Mouse (Mus musculus): ENCODE measurements around the gene 1700015F17Rik. TPM values are rescaled to one million over a fixed set of nuclear protein-coding genes. Genes with fewer than 3 reads are reported as not detected.
A peak's percentile ranks its signal among the peaks of the same experiment; 100 is the strongest.

Gene 1700015F17Rik
- polyA plus RNA-seq, 1 experiment, result not detected

DNA sequence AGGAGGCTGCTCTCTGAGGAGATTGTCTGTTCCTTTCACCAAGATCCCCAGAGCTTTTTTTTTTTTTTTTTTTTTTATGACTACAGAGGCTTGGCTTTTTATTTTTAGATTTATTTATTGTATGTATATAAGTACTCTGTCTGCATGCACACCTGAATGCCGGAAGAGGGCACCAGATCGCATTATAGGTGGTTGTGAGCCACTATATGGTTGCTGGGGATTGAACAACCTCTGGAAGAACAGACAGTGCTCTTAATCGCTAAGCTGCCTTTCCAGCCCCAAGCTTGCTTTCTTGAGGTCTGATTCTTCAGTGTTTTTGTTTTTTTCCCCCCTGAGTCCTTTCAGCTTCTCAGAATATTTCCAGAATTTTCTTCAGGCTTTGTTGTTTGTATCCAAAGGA lies 7.1 kb upstream of the 1700015F17Rik start:
- no peak overlapping the region for H3K4me3 ChIP-seq
- H3ac ChIP-seq (ENCODE audit: control insufficient read depth, insufficient read length), result no peak overlapping the region
- no peaks in the 10 kb centered on the region for H3K79me2 ChIP-seq (ENCODE audit: control insufficient read depth, insufficient read depth)
- no peaks in the 10 kb centered on the region for H3K36me3 ChIP-seq (ENCODE audit: control insufficient read depth, insufficient read depth)
- no peak for TF ChIP-seq SRF (IDR thresholded peaks at IDR 0.05; ENCODE audit: control insufficient read depth, insufficient read length, low read depth)
- no peak for TF ChIP-seq REST (IDR thresholded peaks at IDR 0.05; ENCODE audit: insufficient read depth, insufficient read length)
- TF ChIP-seq POLR2A (IDR thresholded peaks at IDR 0.05; ENCODE audit: insufficient read length, low read depth), result no peak
- TF ChIP-seq TCF3 (IDR thresholded peaks at IDR 0.05; ENCODE audit: insufficient read length, low read depth), result no peak
- no peak for TF ChIP-seq CEBPB (IDR thresholded peaks at IDR 0.05; ENCODE audit: insufficient read depth, poor library complexity, severe bottlenecking)
- no peak for TF ChIP-seq USF1 (IDR thresholded peaks at IDR 0.05; ENCODE audit: low read depth)
- no peak for TF ChIP-seq E2F4 (IDR thresholded peaks at IDR 0.05; ENCODE audit: insufficient read depth)
- TF ChIP-seq MYOG (IDR thresholded peaks at IDR 0.05; ENCODE audit: control insufficient read depth in 1 of 3, insufficient read depth in 1 of 3, insufficient read length in 2 of 3, low read depth in 2 of 3), result no peak
- no peak overlapping the region for H3K4me2 ChIP-seq (ENCODE audit: low read depth)
- no peaks in the 10 kb centered on the region for H3K27me3 ChIP-seq (ENCODE audit: control insufficient read depth, insufficient read depth, insufficient read length)

DNA sequence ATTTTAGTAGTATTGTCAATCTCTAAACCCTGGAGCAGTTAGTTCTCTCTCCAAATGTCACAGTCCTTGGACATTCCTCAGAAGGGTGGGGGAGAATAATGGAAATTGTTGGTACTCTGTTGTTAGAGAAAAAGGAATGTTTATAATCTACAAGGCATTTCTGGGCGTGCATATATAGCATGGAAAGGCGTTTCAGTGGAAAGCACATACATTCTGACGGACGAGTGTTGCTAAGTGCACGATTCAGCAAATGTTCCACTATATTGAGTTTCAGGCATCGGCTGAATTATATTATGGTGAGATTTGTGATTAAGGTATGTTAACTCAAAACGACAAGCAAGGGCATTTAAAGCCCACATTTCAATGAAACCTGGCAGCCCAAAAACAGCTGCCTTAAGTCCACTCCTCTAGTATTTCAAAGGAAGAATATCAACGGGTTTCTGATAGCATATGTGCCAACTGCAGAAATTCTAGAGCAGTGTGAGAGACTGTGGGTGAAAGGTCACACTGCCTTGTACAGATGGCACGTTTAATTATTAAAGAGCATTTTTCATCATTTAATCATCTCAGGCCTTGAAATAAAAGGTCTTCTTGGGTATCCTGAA lies 4.4 kb upstream of the 1700015F17Rik start:
- TF ChIP-seq MAX (IDR thresholded peaks at IDR 0.05; ENCODE audit: low read depth) (no peak), POLR2A (IDR thresholded peaks at IDR 0.05; ENCODE audit: insufficient read length, low read depth) (no peak), CEBPB (IDR thresholded peaks at IDR 0.05; ENCODE audit: insufficient read depth, poor library complexity, severe bottlenecking) (no peak), TCF12 (IDR thresholded peaks at IDR 0.05; ENCODE audit: insufficient read depth, poor library complexity, severe bottlenecking) (no peak), POLR2AphosphoS2 (IDR thresholded peaks at IDR 0.05; ENCODE audit: insufficient read length, low read depth) (no peak), E2F4 (IDR thresholded peaks at IDR 0.05; ENCODE audit: insufficient read depth) (no peak), SRF (IDR thresholded peaks at IDR 0.05; ENCODE audit: control insufficient read depth, insufficient read length, low read depth) (no peak), MYOG (IDR thresholded peaks at IDR 0.05; ENCODE audit: control insufficient read depth in 1 of 3, insufficient read depth in 1 of 3, insufficient read length in 2 of 3, low read depth in 2 of 3) (no peak), TCF3 (IDR thresholded peaks at IDR 0.05; ENCODE audit: insufficient read length, low read depth) (no peak), MYOD1 (IDR thresholded peaks at IDR 0.05; ENCODE audit: control insufficient read depth in 1 of 3, insufficient read length in 2 of 3, low read depth in 2 of 3) (no peak), USF1 (IDR thresholded peaks at IDR 0.05; ENCODE audit: low read depth) (no peak), REST (IDR thresholded peaks at IDR 0.05; ENCODE audit: insufficient read depth, insufficient read length) (no peak)
- H3K27me3 ChIP-seq (ENCODE audit: control insufficient read depth, insufficient read depth, insufficient read length), result no peaks in the 10 kb centered on the region
- no peaks in the 10 kb centered on the region for H3K79me2 ChIP-seq (ENCODE audit: control insufficient read depth, insufficient read depth)
- peak overlapping the region; percentile 7 for H3K4me2 ChIP-seq (ENCODE audit: low read depth)
- H3K36me3 ChIP-seq (ENCODE audit: control insufficient read depth, insufficient read depth), result no peaks in the 10 kb centered on the region
- H3ac ChIP-seq (ENCODE audit: control insufficient read depth, insufficient read length), result no peak overlapping the region
- H3K4me3 ChIP-seq, result no peak overlapping the region

DNA sequence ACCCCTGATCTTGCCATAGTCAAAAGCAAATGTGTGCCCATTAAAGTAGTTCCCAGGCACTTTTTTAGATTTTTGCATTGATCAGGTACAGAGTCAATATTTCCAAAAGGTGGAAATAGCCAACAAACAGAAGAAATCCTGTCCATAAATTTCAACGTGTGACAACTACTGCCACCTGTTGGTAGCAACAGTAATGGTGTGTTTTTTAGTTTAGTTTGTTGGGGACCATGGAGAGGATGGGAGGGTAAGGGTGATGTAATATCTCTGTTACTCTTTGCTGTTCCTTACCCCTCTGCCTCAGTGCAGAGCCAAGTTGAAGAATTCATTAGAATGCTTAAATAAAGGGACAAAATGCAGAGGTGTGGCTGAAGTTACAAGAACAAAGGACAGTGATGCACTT lies 2.7 kb upstream of the 1700015F17Rik start:
- Histone ChIP-seq H3ac (ENCODE audit: control insufficient read depth, insufficient read length) (no peak overlapping the region), H3K27me3 (ENCODE audit: control insufficient read depth, insufficient read depth, insufficient read length) (no peaks in the 10 kb centered on the region), H3K4me3 (no peak overlapping the region), H3K4me2 (ENCODE audit: low read depth) (no peak overlapping the region), H3K36me3 (ENCODE audit: control insufficient read depth, insufficient read depth) (no peaks in the 10 kb centered on the region), H3K79me2 (ENCODE audit: control insufficient read depth, insufficient read depth) (no peaks in the 10 kb centered on the region)
- TF ChIP-seq MAX (IDR thresholded peaks at IDR 0.05; ENCODE audit: low read depth) (no peak), SRF (IDR thresholded peaks at IDR 0.05; ENCODE audit: control insufficient read depth, insufficient read length, low read depth) (no peak), POLR2A (IDR thresholded peaks at IDR 0.05; ENCODE audit: insufficient read length, low read depth) (no peak), REST (IDR thresholded peaks at IDR 0.05; ENCODE audit: insufficient read depth, insufficient read length) (no peak), USF1 (IDR thresholded peaks at IDR 0.05; ENCODE audit: low read depth) (no peak), TCF3 (IDR thresholded peaks at IDR 0.05; ENCODE audit: insufficient read length, low read depth) (no peak), MYOD1 (IDR thresholded peaks at IDR 0.05; ENCODE audit: control insufficient read depth in 1 of 3, insufficient read length in 2 of 3, low read depth in 2 of 3) (no peak), MYOG (IDR thresholded peaks at IDR 0.05; ENCODE audit: control insufficient read depth in 1 of 3, insufficient read depth in 1 of 3, insufficient read length in 2 of 3, low read depth in 2 of 3) (no peak), TCF12 (IDR thresholded peaks at IDR 0.05; ENCODE audit: insufficient read depth, poor library complexity, severe bottlenecking) (no peak), POLR2AphosphoS2 (IDR thresholded peaks at IDR 0.05; ENCODE audit: insufficient read length, low read depth) (no peak), E2F4 (IDR thresholded peaks at IDR 0.05; ENCODE audit: insufficient read depth) (no peak), CEBPB (IDR thresholded peaks at IDR 0.05; ENCODE audit: insufficient read depth, poor library complexity, severe bottlenecking) (no peak)

DNA sequence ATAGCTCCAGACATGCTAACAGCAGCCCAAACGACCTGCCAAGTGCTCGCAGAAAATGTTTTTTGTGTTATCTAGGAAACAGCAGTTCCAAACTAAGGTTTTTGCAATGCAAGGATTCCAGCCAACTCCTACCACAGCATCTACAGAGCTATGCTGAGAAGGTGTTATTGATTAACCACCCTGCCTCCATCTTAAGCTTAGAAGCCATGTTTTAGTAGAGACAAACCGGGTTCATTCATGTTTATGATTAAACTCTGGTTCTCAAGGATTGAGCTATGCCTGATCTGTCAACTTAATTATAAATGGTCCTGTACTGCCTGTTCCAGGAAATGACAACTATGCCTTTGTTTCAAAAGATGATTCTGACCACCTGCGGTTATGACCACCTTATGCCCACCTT lies 2.8 kb downstream of the 1700015F17Rik start:
- TF ChIP-seq MYOG (IDR thresholded peaks at IDR 0.05; ENCODE audit: control insufficient read depth in 1 of 3, insufficient read depth in 1 of 3, insufficient read length in 2 of 3, low read depth in 2 of 3) (no peak), CEBPB (IDR thresholded peaks at IDR 0.05; ENCODE audit: insufficient read depth, poor library complexity, severe bottlenecking) (no peak), MYOD1 (IDR thresholded peaks at IDR 0.05; ENCODE audit: control insufficient read depth in 1 of 3, insufficient read length in 2 of 3, low read depth in 2 of 3) (no peak), USF1 (IDR thresholded peaks at IDR 0.05; ENCODE audit: low read depth) (no peak), POLR2A (IDR thresholded peaks at IDR 0.05; ENCODE audit: insufficient read length, low read depth) (no peak), SRF (IDR thresholded peaks at IDR 0.05; ENCODE audit: control insufficient read depth, insufficient read length, low read depth) (no peak), MAX (IDR thresholded peaks at IDR 0.05; ENCODE audit: low read depth) (no peak), TCF12 (IDR thresholded peaks at IDR 0.05; ENCODE audit: insufficient read depth, poor library complexity, severe bottlenecking) (no peak), TCF3 (IDR thresholded peaks at IDR 0.05; ENCODE audit: insufficient read length, low read depth) (no peak), REST (IDR thresholded peaks at IDR 0.05; ENCODE audit: insufficient read depth, insufficient read length) (no peak), POLR2AphosphoS2 (IDR thresholded peaks at IDR 0.05; ENCODE audit: insufficient read length, low read depth) (no peak), E2F4 (IDR thresholded peaks at IDR 0.05; ENCODE audit: insufficient read depth) (no peak)
- Histone ChIP-seq H3K27me3 (ENCODE audit: control insufficient read depth, insufficient read depth, insufficient read length) (no peaks in the 10 kb centered on the region), H3K36me3 (ENCODE audit: control insufficient read depth, insufficient read depth) (no peaks in the 10 kb centered on the region)

More for the DNA sequence above, 2.8 kb downstream of the 1700015F17Rik start:
- no peak overlapping the region for H3K4me3 ChIP-seq
- no peak overlapping the region for H3K4me2 ChIP-seq (ENCODE audit: low read depth)
- H3ac ChIP-seq (ENCODE audit: control insufficient read depth, insufficient read length), result no peak overlapping the region
- no peaks in the 10 kb centered on the region for H3K79me2 ChIP-seq (ENCODE audit: control insufficient read depth, insufficient read depth)

Measured in myocyte (in vitro differentiated cells).